Mouse (Mus musculus) limb, embryonic 14.5 days (tissue): Measurements from ENCODE around the gene Gm9745. TPM values are rescaled to one million over a fixed set of nuclear protein-coding genes. Genes with fewer than 3 reads are reported as not detected.
"Not testable (repeated sequence)": the region's sequence is repeated elsewhere in the genome, so short reads cannot be mapped to it uniquely, and the experiment has no call there.

Source experiments
- ATAC-seq: fragments of 200-750 bp; cut with Nextera tagmentation; 2 replicates; pipeline ENCODE4 v1.8.0; 2017; ENCODE audit warnings: low read depth, moderate number of reproducible peaks, moderate TSS enrichment; ENCODE audit not compliant: low FRiP score
- DNase-seq: peaks from one replicate; pipeline ENCODE4 v3.0.0-alpha.2; 2015; ENCODE audit warnings: low spot score
- H3K27ac ChIP-seq: fragments of 300-500 bp; sonication (generic); replicated peaks from 2 replicates; pipeline ENCODE4 v1.5.1; 2014; ENCODE audit warnings: low read depth, mild to moderate bottlenecking, low read length, moderate library complexity, mixed read lengths
- H3K27me3 ChIP-seq: fragments of 300-500 bp; sonication (generic); 2 replicates; pipeline ENCODE4 v1.6.1; 2014; ENCODE audit warnings: low read length, mixed read lengths; ENCODE audit not compliant: control insufficient read depth, insufficient read depth
- H3K36me3 ChIP-seq: fragments of 300-500 bp; sonication (generic); 2 replicates; pipeline ENCODE4 v1.6.1; 2014; ENCODE audit warnings: mild to moderate bottlenecking, low read length, moderate library complexity, mixed read lengths; ENCODE audit not compliant: control insufficient read depth, insufficient read depth
- H3K4me1 ChIP-seq: fragments of 300-500 bp; sonication (generic); 2 replicates; pipeline ENCODE4 v1.6.1; 2014; ENCODE audit warnings: antibody characterized with exemption, low read length, mixed read lengths; ENCODE audit not compliant: control insufficient read depth, insufficient read depth
- H3K4me2 ChIP-seq: fragments of 300-500 bp; sonication (generic); replicated peaks from 2 replicates; pipeline ENCODE4 v1.6.1; 2014; ENCODE audit warnings: low read depth, mild to moderate bottlenecking, low read length, moderate library complexity; ENCODE audit not compliant: severe bottlenecking
- H3K4me3 ChIP-seq: fragments of 300-500 bp; sonication (generic); replicated peaks from 2 replicates; pipeline ENCODE4 v1.5.1; 2014; ENCODE audit warnings: low read length
- H3K9ac ChIP-seq: fragments of 300-500 bp; sonication (generic); 2 replicates; pipeline ENCODE4 v1.6.1; 2014; ENCODE audit warnings: mild to moderate bottlenecking, low read depth, low read length, moderate library complexity; ENCODE audit not compliant: severe bottlenecking
- H3K9me3 ChIP-seq: fragments of 300-500 bp; sonication (generic); 2 replicates; pipeline ENCODE4 v1.6.1; 2016; ENCODE audit warnings: low read length; ENCODE audit not compliant: control insufficient read depth
- WGBS: fragments of 180-500 bp; shearing (Covaris S2); extraction: QIAGEN DNeasy Blood & Tissue Kit; methylation state at CpG from one replicate; pipeline ENCODE4 v1.1.7; 2014; 5-methylcytosine and 5-hydroxymethylcytosine counted together
- polyA plus RNA-seq, 2 experiments: library from polyadenylated mRNA; depleted of rRNA in 1 of 2; stranded (reverse) in 1 of 2; unstranded in 1 of 2; fragments of >200 nt; fragmentation: Nextera tagmentation in 1 of 2; extraction: Ambion mirVana in 1 of 2; gene quantifications; 2 replicates each; pipeline versions ENCODE4 v1.2.1 to v1.2.3; 2012 to 2014

Gene Gm9745
- polyA plus RNA-seq, 2 experiments: not detected

- H3K4me2 ChIP-seq, ATAC-seq, H3K4me1 ChIP-seq, H3K9me3 ChIP-seq, DNase-seq, H3K36me3 ChIP-seq, H3K9ac ChIP-seq, H3K27ac ChIP-seq, H3K27me3 ChIP-seq, H3K4me3 ChIP-seq: not testable (repeated sequence)
- no CpG with 5 or more reads among the region's 5 CpGs for WGBS
Observed at GRCm38 (mm10) chr13:8956873-8957272, 8.8 kb upstream of the Gm9745 start.

- H3K4me3 ChIP-seq, H3K4me1 ChIP-seq, H3K27ac ChIP-seq, DNase-seq, H3K36me3 ChIP-seq, H3K27me3 ChIP-seq, H3K9me3 ChIP-seq, H3K4me2 ChIP-seq, H3K9ac ChIP-seq, ATAC-seq: not testable (repeated sequence)
- WGBS: 88% methylated on average over 1 of the region's 2 CpGs
Observed at GRCm38 (mm10) chr13:8955127-8955526, 7.1 kb upstream of the Gm9745 start.

DNA sequence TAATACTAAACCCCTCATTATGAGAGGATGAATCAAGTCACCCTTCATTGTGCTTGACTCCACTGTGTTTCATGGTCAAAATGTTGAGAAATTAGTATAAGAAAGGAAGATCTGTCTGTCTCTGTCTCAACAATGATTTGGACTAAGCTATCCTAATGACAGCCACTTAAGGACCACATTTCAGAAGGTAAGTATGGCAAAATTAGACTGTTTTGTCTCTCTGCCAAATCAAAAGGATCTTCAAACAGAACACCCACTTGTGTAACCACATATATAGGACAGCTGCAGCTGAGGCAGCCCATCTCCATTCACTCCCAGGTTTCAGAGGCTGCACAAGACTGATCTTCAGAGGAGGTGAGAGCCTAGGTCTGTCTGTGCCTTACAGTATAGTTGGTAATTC, 4.5 kb upstream of the Gm9745 start, which contains the start of gene Idi2:
TSS of gene Idi2 (plus strand) at position 301 of the 400 bp plus-strand sequence.
- not testable (repeated sequence) for H3K36me3 ChIP-seq, H3K4me3 ChIP-seq, H3K9me3 ChIP-seq, H3K4me1 ChIP-seq, DNase-seq, H3K9ac ChIP-seq, H3K27me3 ChIP-seq, H3K4me2 ChIP-seq, H3K27ac ChIP-seq, ATAC-seq

- not testable (repeated sequence) for H3K27me3 ChIP-seq, ATAC-seq, H3K9ac ChIP-seq, H3K4me1 ChIP-seq, H3K9me3 ChIP-seq, H3K27ac ChIP-seq, H3K4me2 ChIP-seq, DNase-seq, H3K4me3 ChIP-seq, H3K36me3 ChIP-seq
- WGBS: no CpG with 5 or more reads among the region's 5 CpGs
Observed at GRCm38 (mm10) chr13:8943828-8944227, 4.2 kb downstream of the Gm9745 start.

- not testable (repeated sequence) for ATAC-seq, H3K27ac ChIP-seq, H3K4me3 ChIP-seq, DNase-seq, H3K36me3 ChIP-seq, H3K9ac ChIP-seq, H3K27me3 ChIP-seq, H3K4me1 ChIP-seq, H3K9me3 ChIP-seq, H3K4me2 ChIP-seq
- no CpG with 5 or more reads among the region's 5 CpGs for WGBS
Observed at GRCm38 (mm10) chr13:8941701-8942100, 6.3 kb downstream of the Gm9745 start.

- H3K4me2 ChIP-seq, H3K9me3 ChIP-seq, H3K4me3 ChIP-seq, H3K27ac ChIP-seq, H3K36me3 ChIP-seq, H3K27me3 ChIP-seq, H3K4me1 ChIP-seq, DNase-seq, H3K9ac ChIP-seq: not testable (repeated sequence)
- 85% methylated on average over 4 of the region's 4 CpGs for WGBS
- 0 out of 2 replicates have a peak, but pooled peaks have one; percentile 34 for ATAC-seq
Observed at GRCm38 (mm10) chr13:8941110-8941509, 6.9 kb downstream of the Gm9745 start.

DNA sequence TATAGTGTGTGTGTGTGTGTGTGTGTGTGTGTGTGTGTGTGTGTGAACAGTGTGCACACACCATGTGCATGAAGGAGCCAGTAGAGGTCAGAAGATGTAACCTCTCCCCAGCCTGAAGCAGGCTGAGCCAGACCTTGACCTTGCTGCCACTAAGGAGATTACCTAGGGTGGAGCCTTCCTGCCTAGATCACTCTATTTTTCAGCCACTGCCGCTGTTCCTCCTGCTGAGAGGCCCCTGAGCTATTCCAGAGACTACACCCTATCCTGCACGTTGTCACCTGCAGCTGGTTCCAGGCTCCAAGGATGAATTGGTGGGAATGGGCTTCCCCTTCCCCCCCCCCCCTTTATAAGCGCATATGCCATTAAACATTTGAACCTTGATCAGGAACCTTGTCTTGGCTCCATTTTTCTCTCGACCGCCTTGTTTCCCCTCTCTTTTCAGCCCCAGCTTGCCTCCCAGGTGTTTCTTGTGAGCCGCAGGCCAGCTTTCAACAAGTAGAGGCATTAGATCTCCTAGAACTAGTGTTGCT, 10.4 kb downstream of the Gm9745 start:
- 79% methylated on average over 6 of the region's 6 CpGs for WGBS
- H3K27me3 ChIP-seq, H3K27ac ChIP-seq, DNase-seq, H3K4me1 ChIP-seq, ATAC-seq, H3K9me3 ChIP-seq, H3K4me2 ChIP-seq, H3K4me3 ChIP-seq, H3K36me3 ChIP-seq, H3K9ac ChIP-seq: not testable (repeated sequence)
